Mouse (Mus musculus) liver, embryonic 14.5 days (tissue): Measurements from ENCODE around the gene Lrrc8d. TPM values are rescaled to one million over a fixed set of nuclear protein-coding genes. Genes with fewer than 3 reads are reported as not detected.
"Not testable (repeated sequence)": the region's sequence is repeated elsewhere in the genome, so short reads cannot be mapped to it uniquely, and the experiment has no call there.

Source experiments
- ATAC-seq: fragments of 200-750 bp; cut with Nextera tagmentation; 2 replicates; pipeline ENCODE4 v1.8.0; 2017; ENCODE audit warnings: moderate number of reproducible peaks, mild to moderate bottlenecking, moderate library complexity; ENCODE audit not compliant: insufficient read depth
- DNase-seq, 3 experiments: peaks; one replicate each; pipeline ENCODE4 v3.0.0-alpha.2; 2012 to 2013; ENCODE audit warnings: low read depth in 3 of 3, low spot score in 3 of 3
- H3K27ac ChIP-seq: fragments of 300-500 bp; sonication (generic); 2 replicates; pipeline ENCODE4 v1.5.1; 2014; ENCODE audit warnings: moderate library complexity, mild to moderate bottlenecking, control low read depth, inconsistent platforms
- H3K27me3 ChIP-seq: fragments of 300-500 bp; sonication (generic); 2 replicates; pipeline ENCODE4 v1.6.1; 2014; ENCODE audit warnings: mild to moderate bottlenecking, low read length, moderate library complexity; ENCODE audit not compliant: control insufficient read depth, insufficient read depth
- H3K36me3 ChIP-seq: fragments of 300-500 bp; sonication (generic); replicated peaks from 2 replicates; pipeline ENCODE4 v1.6.1; 2014; ENCODE audit warnings: low read depth; ENCODE audit not compliant: control insufficient read depth, insufficient read depth
- H3K4me1 ChIP-seq, 2 experiments: fragments of 200-500 bp in 1 of 2; fragments of 300-500 bp in 1 of 2; sonication (generic) in 1 of 2; replicated peaks; 2 replicates each; pipeline ENCODE4 v1.6.1; 2012 to 2014; ENCODE audit warnings: antibody characterized with exemption in 1 of 2, inconsistent platforms in 1 of 2, low read length in 1 of 2; ENCODE audit not compliant: control insufficient read depth in 2 of 2, insufficient read depth in 2 of 2
- H3K4me2 ChIP-seq: fragments of 300-500 bp; sonication (generic); 2 replicates; pipeline ENCODE4 v1.6.1; 2014; ENCODE audit warnings: low read depth, mild to moderate bottlenecking, control low read depth, moderate library complexity
- H3K4me3 ChIP-seq, 2 experiments: fragments of 200-500 bp in 1 of 2; fragments of 300-500 bp in 1 of 2; sonication (generic) in 1 of 2; 2 replicates each; pipeline ENCODE4 v1.5.1; 2012 to 2014; ENCODE audit warnings: low read depth in 2 of 2, low read length in 2 of 2, mild to moderate bottlenecking in 2 of 2, control low read depth in 1 of 2, inconsistent platforms in 1 of 2, moderate library complexity in 1 of 2; ENCODE audit not compliant: insufficient read depth in 1 of 2
- H3K9ac ChIP-seq: fragments of 300-500 bp; sonication (generic); replicated peaks from 2 replicates; pipeline ENCODE4 v1.6.1; 2014; ENCODE audit warnings: mild to moderate bottlenecking, control low read depth, moderate library complexity
- H3K9me3 ChIP-seq: fragments of 300-500 bp; sonication (generic); 2 replicates; pipeline ENCODE4 v1.6.1; 2016; ENCODE audit warnings: low read length, mixed read lengths; ENCODE audit not compliant: control insufficient read depth
- CTCF ChIP-seq: IDR thresholded peaks from 2 replicates; pipeline ENCODE4 v1.5.1; 2016; ENCODE audit warnings: antibody characterized with exemption, low read depth, control low read depth
- EP300 ChIP-seq: IDR thresholded peaks from 2 replicates; pipeline ENCODE4 v1.6.1; 2016; ENCODE audit warnings: antibody characterized with exemption, low read depth
- WGBS: fragments of 180-500 bp; shearing (Covaris S2); extraction: QIAGEN DNeasy Blood & Tissue Kit; methylation state at CpG from one replicate; pipeline ENCODE4 v1.1.7; 2014; ENCODE audit not compliant: insufficient replicate concordance; 5-methylcytosine and 5-hydroxymethylcytosine counted together
- polyA plus RNA-seq, 2 experiments: library from polyadenylated mRNA; depleted of rRNA in 1 of 2; stranded (reverse) in 1 of 2; unstranded in 1 of 2; fragments of >200 nt; fragmentation: Nextera tagmentation in 1 of 2; extraction: Ambion mirVana in 1 of 2; gene quantifications; 2 replicates each; pipeline versions ENCODE4 v1.2.1 to v1.2.3; 2012 to 2014

Lrrc8d gene
- polyA plus RNA-seq, 2 experiments: 3.3 to 7.8 TPM

DNA sequence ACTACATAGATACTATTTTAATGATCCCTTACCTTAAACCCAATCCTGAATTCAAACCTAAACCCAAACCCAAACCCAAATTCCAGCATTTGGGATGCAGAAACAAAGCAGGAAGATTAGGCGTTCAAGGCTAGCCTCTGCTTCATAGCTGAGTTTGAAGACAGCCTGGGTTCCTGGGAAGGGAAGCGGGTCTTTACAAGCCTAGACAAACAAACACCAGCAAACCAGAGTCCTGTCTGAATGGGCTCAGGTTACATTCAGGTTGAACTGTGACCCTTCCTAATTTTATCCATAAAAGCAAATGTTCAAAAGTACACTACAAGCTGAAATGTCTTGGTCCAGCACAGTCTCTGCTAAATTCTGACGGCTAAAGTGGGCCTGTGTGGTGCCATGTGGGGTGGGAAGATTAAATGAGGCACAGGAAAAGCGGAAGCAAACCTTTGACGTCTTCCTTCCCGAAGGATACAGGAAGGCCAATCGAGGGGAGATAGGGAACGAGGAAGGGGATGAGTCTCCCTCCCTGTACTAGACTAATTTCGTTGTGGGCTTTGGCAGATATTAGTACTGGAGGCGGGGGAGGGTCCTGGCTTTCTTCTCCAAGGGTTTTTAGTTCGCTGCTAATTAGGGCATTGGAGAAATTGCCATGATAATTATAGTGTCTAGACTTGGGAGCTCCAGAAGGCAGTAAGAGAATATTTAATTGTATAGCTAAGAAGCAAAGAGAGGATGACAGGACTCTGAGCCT is 160.1 kb downstream of the Lrrc8d start:
- H3K4me2 ChIP-seq: no peak overlapping the region
- H3K9me3 ChIP-seq: no peaks in the 10 kb centered on the region
- H3K27ac ChIP-seq: no peak overlapping the region
- 24% methylated on average over 11 of the region's 11 CpGs for WGBS
- H3K36me3 ChIP-seq: no peaks in the 10 kb centered on the region
- H3K4me1 ChIP-seq: peaks cover 0 to 14% of the 10 kb centered on the region in 2 experiments; a peak in 2 of 4 replicates
- H3K27me3 ChIP-seq: no peaks in the 10 kb centered on the region
- TF ChIP-seq EP300 (no peak), CTCF (no peak)
- no peak for ATAC-seq
- DNase-seq: no peak
- H3K4me3 ChIP-seq: no peak overlapping the region
- H3K9ac ChIP-seq: no peak overlapping the region

DNA sequence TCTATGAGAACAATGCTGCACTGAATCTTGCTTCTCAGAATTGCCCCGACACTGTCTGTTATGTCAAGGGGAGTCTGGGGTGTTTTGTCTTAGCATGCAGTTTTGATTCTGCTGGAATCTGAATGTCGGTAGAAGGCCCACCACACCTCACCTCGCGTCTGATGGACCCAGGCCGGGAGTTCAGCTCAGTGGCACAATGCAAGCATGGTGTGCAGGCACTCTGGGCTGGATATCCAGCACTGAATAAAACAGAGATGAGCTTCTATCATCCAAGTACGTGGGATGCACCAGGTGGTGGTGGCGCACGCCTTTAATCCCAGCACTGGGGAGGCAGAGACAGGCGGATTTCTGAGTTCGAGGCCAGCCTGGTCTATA is 160.7 kb downstream of the Lrrc8d start:
- ATAC-seq (no peak), DNase-seq (no peak)
- H3K4me1 ChIP-seq: peaks cover 0 to 14% of the 10 kb centered on the region in 2 experiments; a peak in 2 of 4 replicates
- no peak overlapping the region for H3K4me2 ChIP-seq
- no peaks in the 10 kb centered on the region for H3K9me3 ChIP-seq
- no peak overlapping the region for H3K27ac ChIP-seq
- H3K9ac ChIP-seq: no peak overlapping the region
- WGBS: 70% methylated on average over 10 of the region's 10 CpGs
- H3K4me3 ChIP-seq: no peak overlapping the region
- H3K27me3 ChIP-seq: no peaks in the 10 kb centered on the region
- TF ChIP-seq CTCF (no peak), EP300 (no peak)
- H3K36me3 ChIP-seq: no peaks in the 10 kb centered on the region

- DNase-seq: no peak
- no peak for ATAC-seq
- H3K4me3 ChIP-seq: no peak overlapping the region
Observed at GRCm38 (mm10) chr5:105861616-105862015, 161.8 kb downstream of the Lrrc8d start.

DNA sequence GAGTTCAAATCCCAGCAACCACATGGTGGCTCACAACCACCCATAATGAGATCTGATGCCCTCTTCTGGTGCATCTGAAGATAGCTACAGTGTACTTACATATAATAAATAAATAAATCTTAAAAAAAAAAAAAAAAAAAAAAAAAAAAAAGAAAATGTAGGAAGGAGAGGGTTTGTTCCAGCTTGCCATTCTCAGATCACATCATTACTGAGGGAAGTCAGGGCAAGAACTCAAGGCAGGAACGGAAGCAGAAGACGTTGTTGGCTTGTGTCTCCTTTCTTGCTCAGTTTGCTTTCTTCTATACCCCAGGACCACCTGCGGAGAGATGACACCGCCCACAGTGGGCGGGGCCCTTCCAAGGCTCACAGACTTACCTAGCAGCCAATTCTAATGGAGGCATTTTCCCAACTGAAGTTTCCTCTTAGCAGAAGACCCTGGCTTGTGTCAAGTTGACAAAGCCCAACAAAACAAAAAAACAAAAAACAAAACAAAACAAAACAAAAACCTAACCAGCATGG is 165.4 kb downstream of the Lrrc8d start:
- H3K4me3 ChIP-seq, H3K9ac ChIP-seq, H3K27me3 ChIP-seq, H3K9me3 ChIP-seq, H3K4me2 ChIP-seq, DNase-seq, H3K27ac ChIP-seq, H3K4me1 ChIP-seq, ATAC-seq, H3K36me3 ChIP-seq: not testable (repeated sequence)
- WGBS: 51% methylated on average over 5 of the region's 5 CpGs

More at GRCm38 (mm10) chr5:105861616-105862015, 161.8 kb downstream of the Lrrc8d start:
- Histone ChIP-seq H3K9ac (no peak overlapping the region), H3K27ac (no peak overlapping the region), H3K27me3 (no peaks in the 10 kb centered on the region), H3K4me1 (peaks cover 0 to 14% of the 10 kb centered on the region in 2 experiments; a peak in 2 of 4 replicates), H3K4me2 (no peak overlapping the region), H3K9me3 (no peaks in the 10 kb centered on the region), H3K36me3 (no peaks in the 10 kb centered on the region)
- TF ChIP-seq CTCF (no peak), EP300 (no peak)
- 71% methylated on average over 5 of the region's 5 CpGs for WGBS

DNA sequence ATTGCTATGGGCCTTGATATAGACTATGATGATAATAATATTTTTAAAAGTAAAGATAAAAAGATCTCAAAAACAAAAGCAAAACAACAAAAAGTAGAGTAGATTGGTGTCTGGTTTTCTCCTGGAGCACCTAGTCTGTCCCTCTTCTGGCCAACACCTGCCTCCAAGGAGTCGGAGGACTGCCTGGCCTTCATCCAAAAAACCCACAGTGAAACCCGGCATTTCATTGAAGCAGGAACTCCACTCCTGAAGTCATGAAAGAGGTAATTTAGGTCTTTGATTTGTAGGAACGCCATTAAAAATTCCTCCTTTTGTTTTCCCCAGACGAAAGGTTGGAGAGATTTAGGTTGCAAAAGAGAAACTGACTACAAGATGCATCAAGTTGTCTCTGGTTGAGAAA is 167.7 kb downstream of the Lrrc8d start:
- Histone ChIP-seq H3K9me3 (no peaks in the 10 kb centered on the region), H3K9ac (no peak overlapping the region), H3K4me2 (no peak overlapping the region), H3K4me3 (no peak overlapping the region), H3K4me1 (peaks cover 0 to 4% of the 10 kb centered on the region in 2 experiments; a peak in 1 of 4 replicates), H3K27ac (no peak overlapping the region), H3K36me3 (no peaks in the 10 kb centered on the region), H3K27me3 (no peaks in the 10 kb centered on the region)
- 63% methylated on average over 4 of the region's 4 CpGs for WGBS
- no peak for ATAC-seq
- TF ChIP-seq EP300 (no peak), CTCF (no peak)
- DNase-seq: no peak
